Mouse (Mus musculus): ENCODE data around the gene Fas.
A peak's percentile ranks its signal among the peaks of the same experiment; 100 is the strongest.

Fas gene

DNA sequence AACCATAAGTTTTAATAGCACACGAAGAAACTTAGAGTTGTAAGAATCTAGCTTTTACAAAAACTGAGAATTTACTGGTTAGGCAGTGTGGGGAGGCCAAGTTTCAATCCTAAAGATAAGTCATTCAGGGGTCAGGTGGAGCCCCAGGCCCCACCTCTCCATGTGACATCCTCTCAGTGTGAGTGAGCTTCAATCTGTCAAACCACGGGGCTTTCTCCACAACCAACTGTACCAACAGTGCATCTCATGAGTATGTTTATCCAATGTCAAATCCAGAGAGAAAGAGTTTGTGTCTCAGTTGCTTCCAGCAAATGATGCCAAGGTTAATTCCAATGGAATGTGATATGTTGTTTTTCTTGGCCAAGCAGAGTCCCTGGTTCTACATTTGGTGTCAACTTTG lies 5.6 kb upstream of the Fas start:
- no peak for DNase-seq

- DNase-seq = no peak
Measured at GRCm38 (mm10) chr19:34287221-34287620, 3.2 kb upstream of the Fas start.

GRCm38 (mm10) chr19:34287656-34288415 lies 2.6 kb upstream of the Fas start:
- DNase-seq = peak; percentile 54

DNA sequence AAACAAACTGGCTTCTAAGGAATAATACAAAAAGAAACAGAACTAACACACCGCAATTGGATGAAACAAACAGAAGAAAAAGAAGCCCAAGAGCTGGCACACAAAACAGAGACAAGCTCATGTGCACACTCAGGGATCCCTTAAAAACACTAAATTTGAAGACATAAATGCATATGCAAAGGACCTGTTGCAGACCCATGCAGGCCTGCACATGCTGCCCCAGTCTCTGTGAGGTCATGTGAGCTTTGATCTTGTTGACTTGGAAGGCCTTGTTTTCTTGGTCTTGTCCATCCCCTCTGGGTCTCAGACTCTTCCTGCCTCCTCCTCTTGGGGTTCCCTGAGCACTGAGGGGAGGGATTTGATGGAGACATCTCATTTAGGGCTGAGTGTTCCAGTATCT lies 1.8 kb upstream of the Fas start:
- DNase-seq = no peak

DNA sequence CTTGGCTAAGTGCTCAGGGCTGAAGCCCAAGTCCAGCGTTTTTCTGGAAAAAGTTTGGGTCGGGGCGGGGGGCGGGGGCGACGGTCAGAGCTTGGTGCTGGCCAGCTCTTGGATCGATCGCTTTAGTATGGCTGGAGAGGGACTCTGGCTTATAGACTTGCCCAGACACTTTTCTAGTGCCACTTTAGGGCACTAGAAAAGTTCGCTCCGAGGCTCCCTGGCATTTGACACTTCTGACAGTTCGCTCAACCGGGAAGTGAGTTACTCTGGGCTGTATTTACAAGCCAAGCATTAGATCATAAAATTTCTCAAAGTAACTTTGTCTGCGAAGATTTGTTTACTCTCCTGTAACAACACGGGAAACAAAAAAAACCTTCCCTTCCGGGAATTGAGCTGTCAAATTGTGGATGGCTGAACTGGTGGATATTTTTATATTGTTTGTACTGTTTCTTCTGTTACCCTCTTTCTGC lies 441 bp downstream of the Fas start:
- no peak for DNase-seq

- DNase-seq = no peak
Measured at GRCm38 (mm10) chr19:34291379-34291778, 913 bp downstream of the Fas start.

- no peak for DNase-seq
Measured at GRCm38 (mm10) chr19:34291956-34292355, 1.5 kb downstream of the Fas start.

DNA sequence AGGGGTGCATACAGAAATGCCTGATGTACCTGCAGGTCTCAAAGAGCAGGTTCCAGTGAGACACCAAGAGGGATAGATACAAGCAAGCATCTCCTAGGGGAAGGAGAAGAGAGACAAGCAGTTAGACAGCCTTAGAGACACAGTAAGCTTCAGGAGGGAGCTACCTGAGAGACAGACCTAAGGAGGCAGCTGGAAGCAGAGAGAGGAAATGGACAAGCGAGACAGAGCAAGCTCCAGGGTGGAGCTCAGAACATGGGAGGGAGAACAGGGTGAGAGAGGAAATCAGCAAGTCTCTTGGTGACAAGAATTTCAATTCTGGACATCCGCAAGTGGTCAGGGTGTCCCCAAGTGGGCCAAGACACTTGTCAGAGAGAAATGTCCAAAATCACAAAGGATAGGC lies 2.2 kb downstream of the Fas start:
- DNase-seq = no peak

DNA sequence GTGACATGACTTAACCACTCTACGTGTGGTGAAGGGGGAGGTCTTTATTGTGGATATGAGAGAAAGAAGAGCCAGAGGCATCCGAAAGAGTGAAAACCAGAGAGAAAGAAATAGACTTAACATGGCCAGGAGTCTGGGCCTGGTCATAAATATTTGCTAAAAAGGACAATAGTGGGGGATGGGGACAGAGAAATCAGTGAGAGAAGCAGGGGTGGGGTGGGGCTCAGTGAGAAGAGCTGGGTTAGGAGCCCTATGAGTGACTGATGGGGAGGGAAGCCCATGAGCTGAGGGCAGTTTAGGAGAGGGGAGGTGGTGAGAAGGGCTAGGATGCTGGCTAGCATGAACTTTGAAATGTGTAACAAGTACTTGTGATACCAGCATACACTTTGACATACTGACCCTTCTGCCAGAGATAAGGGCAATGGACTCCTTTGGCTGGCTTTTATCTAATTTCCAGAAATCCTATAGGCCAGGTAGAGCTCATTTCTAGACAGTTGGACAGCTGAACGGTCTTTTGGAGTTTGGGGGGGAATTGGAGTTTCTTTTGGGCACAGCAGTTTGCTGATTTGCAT lies 3.0 kb downstream of the Fas start:
- no peak for DNase-seq

- no peak for DNase-seq
Measured at GRCm38 (mm10) chr19:34295442-34295841, 5.0 kb downstream of the Fas start.

DNA sequence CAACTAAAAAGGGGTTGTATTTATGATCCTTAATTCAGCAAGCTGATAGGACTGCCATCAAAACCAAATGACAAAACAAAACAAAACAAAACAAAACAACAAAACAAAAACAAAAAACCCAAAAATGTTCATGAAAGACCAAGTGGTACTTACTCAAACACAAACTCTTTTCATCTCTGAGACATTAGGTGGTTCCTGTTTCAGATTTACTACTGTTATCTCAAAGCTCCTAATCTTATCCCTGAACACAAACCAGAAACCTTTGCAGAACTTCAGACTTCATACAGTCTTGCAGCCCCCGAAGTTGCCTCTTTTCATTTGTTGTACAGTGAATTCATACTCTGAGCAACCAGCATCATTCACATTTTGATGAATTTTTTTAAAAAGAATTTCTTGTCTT lies 8.1 kb downstream of the Fas start:
- no peak for DNase-seq

GRCm38 (mm10) chr19:34299229-34299628 lies 8.8 kb downstream of the Fas start:
- DNase-seq = no peak

DNA sequence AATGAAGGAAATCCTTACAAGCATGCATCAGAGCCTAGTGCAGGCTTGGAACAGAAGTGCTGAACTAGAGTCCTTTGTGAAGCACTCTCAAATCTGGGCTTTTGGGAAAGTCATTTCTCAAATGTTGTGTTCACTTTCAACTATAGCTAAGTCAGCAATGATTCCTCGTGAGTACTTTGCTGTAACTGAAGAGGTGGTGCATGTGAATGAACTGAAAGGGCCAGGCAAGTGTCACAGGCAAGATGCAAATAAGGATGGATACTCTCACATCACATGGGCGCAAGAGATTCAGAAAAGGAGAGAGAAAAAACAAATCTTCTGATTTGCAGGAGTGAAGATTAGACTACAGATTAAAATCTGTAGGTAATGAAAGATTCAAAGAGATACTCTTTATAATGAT lies 10.0 kb downstream of the Fas start:
- DNase-seq = no peak

DNA sequence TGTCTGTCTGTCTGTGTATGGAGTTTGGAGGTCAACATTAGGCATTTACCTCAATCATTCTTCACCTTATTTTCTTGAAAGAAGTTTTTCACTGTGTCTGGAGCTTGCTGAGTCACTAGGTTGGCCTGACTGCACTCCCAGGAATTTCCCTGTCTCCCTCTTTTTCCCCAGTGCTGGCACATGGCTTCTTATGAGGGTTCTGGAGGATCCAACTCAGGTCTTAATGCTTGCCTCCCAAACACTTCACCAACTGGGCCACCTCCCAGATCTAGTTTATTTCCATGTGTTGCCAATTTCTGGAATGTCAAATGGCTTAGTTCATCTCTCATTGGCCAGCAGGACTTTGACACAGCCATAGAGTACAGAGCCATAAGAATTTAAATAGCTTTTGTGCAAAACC lies 14.5 kb downstream of the Fas start:
- DNase-seq = no peak

GRCm38 (mm10) chr19:34306794-34307193 lies 16.3 kb downstream of the Fas start:
- no peak for DNase-seq

- DNase-seq = peak; percentile 56
Measured at GRCm38 (mm10) chr19:34312151-34312728, 21.8 kb downstream of the Fas start.

DNA sequence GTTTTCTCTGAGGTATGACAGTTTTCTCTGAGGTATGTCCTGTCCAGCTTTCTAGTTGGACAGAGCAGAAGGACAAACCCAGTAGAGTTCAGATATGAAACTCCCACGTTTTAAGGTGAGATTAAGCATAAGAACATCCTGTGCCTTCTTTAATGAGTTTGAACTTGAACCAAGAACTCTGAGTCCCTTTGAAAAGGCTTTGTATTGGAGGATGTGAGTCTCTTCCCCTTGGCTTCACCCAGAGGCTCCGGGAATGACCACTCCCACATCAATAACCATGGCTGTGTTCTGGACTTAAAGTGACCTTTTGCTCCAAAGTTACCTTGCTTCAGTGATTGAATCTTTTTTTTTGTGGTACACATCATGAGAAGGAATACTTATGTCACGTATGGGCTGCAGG lies 37.6 kb downstream of the Fas start:
- DNase-seq = no peak

GRCm38 (mm10) chr19:34334300-34334699 lies 43.8 kb downstream of the Fas start:
- DNase-seq = peak; percentile 71

GRCm38 (mm10) chr19:34344702-34345101 lies 54.2 kb downstream of the Fas start:
- no peak for DNase-seq

- no peak for DNase-seq
Measured at GRCm38 (mm10) chr19:34345616-34346267, 55.3 kb downstream of the Fas start.

GRCm38 (mm10) chr19:34353291-34353805 lies 62.9 kb downstream of the Fas start:
- no peak for DNase-seq

- no peak for DNase-seq
Measured at GRCm38 (mm10) chr19:34362639-34363038, 72.2 kb downstream of the Fas start.

- no peak for DNase-seq
Measured at GRCm38 (mm10) chr19:34369551-34369950, 79.1 kb downstream of the Fas start.

GRCm38 (mm10) chr19:34370397-34370796 lies 79.9 kb downstream of the Fas start:
- no peak for DNase-seq
